Mouse (Mus musculus) T-helper 1 cell (primary cell): ENCODE measurements around the gene Pcsk5.

Experiments
- in situ Hi-C: fragments of 300-600 bp; cut with MboI, MseI; formaldehyde crosslinking; loops from one replicate; pipeline ENCODE4 v1.15.1; 2025; ENCODE audit warnings: high pct_unique_total_duplicates

The Pcsk5 gene

DNA sequence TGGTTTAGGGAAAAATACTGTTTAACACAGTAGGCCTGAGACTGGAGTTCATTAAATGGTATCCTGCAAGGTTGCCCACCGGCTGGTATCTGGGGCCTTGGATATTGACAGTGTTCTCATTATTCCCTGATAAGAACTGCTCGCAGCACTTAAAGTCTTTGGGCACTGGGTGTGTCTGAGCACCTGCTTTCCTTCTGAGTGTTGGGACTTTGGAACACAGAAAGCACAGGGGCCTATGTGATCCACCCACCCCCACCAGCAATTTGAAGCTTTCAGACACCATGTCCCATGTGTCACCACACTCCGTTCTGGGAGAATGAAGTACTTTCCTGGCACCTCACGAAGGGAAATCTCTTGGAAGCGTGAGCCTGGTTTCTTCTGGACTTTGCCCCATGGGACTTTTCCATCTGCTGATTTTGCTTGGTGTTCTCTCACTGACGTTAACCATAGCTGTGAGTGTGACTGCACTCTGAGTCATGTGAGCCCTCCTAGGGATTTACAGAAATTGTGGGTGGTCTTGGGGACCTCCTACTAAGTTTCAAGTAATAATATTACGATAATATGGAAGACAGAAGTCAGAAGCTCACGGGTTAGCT, 92.9 kb downstream of the Pcsk5 start:
- in situ Hi-C loops, result no loop called here

DNA sequence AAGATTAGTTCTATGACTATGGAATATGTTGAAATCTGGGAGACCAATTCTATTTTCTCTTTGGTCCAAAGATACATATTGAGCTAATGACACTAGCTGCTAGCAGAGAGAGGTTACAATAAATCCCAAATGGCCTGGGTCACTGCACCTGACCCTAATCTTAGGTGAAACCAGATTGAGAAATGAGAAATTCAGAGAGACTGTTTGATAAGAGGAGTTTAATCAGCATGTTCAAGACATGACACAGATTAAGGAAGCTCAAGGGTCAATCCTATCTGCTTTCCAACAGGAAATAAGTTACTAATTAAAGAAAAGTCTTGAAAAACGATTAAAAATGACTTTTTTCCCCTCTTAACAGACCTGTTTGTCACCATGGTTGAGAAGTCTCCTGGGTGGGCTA, 96.0 kb downstream of the Pcsk5 start:
- in situ Hi-C loops, result no loop called here

GRCm38 (mm10) chr19:17732676-17733277, 104.7 kb downstream of the Pcsk5 start:
- in situ Hi-C loops, result no loop called here

DNA sequence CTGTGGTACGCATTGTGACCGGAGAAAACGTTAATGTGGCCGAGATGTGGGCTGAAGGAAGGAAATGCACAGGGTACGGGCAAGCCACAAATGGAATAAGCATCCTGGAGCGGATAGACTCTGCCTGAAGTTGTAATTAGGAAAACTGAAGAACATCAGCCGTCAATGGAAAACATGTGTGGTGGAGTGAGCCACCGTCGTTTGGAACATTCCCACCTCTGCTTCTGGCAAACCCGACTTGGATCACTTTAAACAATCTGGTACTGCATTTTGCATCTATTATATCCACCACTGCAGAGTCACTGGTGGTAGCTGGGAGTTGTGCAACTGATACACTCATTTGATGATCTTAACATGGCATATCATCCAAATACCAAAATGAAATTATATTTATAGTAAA, 120.4 kb downstream of the Pcsk5 start:
- in situ Hi-C loops, result loop anchor here (25.0 kb wide), 1 partner anchor 820 kb away; no protein-coding TSS in a partner anchor

GRCm38 (mm10) chr19:17715281-17715955, 122.0 kb downstream of the Pcsk5 start:
- in situ Hi-C loops, result loop anchor here (25.0 kb wide), 1 partner anchor 822 kb away; no protein-coding TSS in a partner anchor

DNA sequence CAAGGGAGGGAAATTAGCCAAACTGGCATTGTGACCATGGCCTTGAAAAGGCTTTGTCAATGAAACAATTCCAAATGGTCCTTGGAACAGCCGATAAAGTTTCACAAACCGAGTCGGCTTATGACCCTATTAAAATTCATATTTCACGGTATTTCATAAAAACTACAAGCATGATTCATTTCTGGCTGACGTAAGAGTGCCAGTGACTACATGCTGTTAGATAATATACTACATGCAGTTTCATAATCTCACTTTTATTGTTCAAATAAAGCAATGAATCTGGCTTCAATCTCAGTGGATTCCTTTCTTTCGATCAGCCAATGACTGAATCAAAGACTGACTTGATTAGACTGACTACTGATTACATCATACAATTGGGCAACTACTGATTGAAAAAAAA, 145.8 kb downstream of the Pcsk5 start:
- in situ Hi-C loops, result no loop called here

- in situ Hi-C loops, result no loop called here
These were observed 159.1 kb downstream of the Pcsk5 start for GRCm38 (mm10) chr19:17678371-17678770.

DNA sequence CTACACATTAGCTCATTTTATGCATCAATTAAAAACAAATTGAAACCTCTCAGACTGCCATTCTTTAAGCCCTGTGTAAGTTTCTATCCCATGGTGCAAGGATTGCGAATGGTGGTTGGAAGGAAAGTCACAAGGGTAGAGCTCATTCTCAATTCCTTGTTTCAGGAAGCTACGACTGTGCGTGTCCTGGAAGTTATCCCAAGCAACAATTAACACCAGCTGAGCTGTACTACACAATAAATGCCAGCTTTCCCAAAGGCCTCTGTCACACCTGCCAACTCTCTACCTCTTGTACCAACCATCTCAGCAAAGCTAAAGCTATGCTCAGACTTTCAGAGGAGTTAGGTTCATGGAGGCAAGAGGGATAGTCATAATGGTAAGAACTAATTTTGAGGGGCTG, 174.8 kb downstream of the Pcsk5 start:
- in situ Hi-C loops, result no loop called here

- in situ Hi-C loops, result no loop called here
These were observed 175.2 kb downstream of the Pcsk5 start for GRCm38 (mm10) chr19:17662271-17662670.

DNA sequence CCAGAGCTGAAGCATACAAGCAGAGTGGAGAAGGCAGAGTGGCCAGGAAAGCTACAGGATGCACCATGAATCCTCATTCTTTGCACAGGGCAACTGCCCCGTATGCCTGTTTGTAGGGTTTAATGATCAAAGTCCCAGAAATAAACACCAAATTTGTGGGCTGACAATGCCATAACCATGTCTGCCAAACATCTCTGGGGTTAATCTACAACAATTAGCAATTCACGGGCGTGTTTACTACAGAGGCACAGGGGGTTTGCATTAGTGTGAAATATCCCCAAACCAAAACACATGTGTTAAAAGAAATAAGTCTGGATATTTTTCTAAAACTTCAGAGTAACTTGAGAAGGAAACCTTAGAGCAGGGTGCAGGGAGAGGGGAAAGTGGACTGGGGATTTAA, 178.1 kb downstream of the Pcsk5 start:
- in situ Hi-C loops, result no loop called here

DNA sequence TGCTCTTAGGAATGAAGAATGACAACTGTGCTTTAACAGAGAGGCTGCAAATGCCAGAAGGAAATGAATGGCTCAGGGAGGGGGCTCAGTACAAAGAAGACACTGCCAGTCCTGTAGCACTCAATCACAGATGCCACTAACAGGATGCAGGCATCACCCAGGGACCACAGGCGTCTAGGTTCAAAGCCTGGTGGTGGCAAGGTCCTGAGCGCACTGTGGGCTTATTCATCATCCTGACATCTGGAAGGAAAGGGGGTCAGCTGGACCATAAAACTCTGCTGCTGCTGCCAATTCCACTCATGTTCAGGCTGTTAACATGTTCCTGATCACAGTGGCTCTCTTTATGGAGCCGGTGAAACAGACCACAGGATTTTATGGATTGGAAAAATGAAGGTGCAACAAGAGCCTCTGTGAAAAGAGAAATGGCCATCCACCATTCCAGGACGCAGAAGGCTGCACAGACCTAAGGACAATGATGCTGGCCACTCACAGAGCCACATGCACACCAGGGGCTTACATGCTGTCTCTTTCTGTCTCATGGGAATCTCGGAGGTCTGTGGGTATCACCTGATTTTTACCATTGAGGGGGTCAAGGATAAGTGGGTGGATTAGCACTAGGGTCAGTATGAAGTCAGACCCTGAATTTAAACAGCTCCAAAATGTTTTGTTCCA, 186.5 kb downstream of the Pcsk5 start:
- in situ Hi-C loops, result no loop called here

DNA sequence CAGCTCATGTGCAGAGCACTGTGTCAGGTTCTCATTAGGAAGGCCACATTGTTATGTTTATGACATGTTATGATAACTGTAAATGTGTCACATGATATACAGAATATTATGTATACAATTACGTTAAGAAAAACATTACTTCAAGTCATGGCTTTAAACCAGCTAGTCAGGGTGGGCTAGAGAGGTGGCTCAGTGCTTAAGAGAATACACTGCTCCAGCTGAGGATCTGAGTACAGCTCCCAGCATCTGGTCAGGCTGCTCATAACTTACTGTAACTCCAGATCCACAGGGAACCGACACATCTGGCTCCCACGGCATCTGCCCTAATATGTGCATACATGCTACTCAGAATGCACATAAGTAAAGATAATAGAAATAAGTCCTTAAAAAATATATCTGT, 187.5 kb downstream of the Pcsk5 start:
- in situ Hi-C loops, result no loop called here

GRCm38 (mm10) chr19:17643128-17643797, 194.2 kb downstream of the Pcsk5 start:
- in situ Hi-C loops, result no loop called here

DNA sequence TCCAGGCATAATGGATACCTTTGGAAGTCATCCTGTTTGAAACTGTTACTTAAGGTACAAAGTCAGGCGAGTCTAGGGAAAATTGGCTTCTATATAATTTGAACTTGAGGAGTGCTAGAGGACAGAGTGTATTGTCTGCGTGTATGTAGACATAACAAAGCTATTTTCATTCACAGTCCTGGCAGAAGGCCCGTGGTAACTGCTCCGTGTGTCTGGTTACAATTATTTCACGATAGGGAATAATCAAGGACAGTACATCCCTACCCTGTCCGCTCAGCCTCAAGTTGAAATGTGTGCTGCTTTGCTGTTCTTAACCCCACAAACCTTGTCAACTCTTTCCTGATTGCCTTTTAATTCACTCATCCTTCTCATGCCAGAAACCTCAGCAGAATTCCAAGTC, 201.4 kb downstream of the Pcsk5 start:
- in situ Hi-C loops, result no loop called here

- in situ Hi-C loops, result no loop called here
These were observed 221.8 kb downstream of the Pcsk5 start for GRCm38 (mm10) chr19:17615646-17616045.

DNA sequence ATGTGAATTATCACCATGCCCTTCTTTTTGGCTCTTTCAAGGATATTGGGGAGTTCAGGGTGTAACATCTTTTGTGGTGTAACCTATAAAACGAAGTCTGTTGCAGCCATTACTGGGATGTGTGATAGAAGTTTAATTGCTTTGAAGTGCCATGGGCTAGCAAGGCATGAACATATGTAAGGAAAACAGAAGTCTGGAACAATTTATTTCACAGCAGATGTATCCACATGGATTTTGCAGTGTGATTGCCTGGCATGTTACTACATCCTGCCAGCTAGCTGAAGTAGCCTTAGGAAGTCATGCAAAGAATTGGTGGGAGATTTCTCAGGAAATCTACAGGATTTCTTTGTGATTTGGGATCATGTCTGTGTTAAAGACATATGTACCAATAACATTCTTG, 230.9 kb downstream of the Pcsk5 start:
- in situ Hi-C loops, result no loop called here

DNA sequence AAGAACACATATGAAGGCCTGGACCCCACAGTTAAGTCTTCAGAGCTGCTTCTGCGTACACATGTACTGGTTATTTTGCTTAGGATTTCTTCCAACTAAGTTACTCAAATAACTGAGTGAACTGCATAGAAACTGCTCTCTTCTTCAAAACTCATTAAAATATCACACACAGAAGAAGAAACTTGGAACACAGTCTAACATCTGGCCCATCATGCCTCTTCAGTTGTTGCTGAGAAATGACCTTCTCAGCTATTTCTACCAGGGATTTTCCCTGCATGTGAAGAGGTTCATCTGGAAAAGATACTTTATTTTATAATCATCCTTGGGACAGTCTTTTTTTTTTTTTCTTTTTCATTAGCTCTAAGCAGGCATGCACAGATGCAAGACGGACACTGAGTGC, 231.3 kb downstream of the Pcsk5 start:
- in situ Hi-C loops, result no loop called here

DNA sequence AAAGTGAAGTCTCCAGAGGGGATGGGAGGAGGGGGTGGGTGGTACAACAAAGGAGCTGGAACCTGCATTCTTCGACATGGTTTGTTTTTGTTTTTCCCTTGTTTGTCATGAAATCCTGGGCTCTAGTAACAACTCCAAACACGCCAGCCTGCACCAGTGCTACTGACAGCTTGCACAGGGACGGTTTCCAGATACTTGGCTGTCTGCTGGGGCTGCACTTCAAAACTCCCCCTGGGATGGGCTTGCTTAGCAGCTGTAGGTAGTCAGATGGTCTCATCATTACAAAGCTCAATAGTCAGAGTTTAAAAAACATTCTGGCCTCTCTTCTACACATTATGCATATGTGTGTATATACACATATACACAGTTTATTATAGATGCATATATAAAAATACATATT, 234.1 kb downstream of the Pcsk5 start:
- in situ Hi-C loops, result no loop called here

- in situ Hi-C loops, result no loop called here
These were observed 237.1 kb downstream of the Pcsk5 start for GRCm38 (mm10) chr19:17600347-17600746.

DNA sequence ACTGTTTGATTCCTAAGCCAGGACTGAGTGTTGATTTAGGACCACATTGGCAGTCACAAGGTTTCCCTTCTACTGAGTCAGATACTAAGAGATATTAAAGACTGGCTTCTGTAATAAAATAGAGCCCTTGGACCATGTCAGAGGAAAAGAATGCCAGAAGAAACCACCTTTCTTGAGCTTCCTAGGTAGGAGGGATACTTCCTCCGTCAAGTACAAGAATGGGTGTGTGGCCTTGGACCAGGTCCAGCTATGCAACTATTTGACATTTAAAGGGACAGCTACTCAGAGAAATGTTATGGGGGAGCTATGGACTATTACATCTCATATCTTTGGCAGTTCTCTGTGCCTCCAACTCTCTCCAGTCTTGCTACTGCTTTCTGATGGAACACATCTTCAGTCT, 244.6 kb downstream of the Pcsk5 start:
- in situ Hi-C loops, result no loop called here

GRCm38 (mm10) chr19:17591335-17591734, 246.1 kb downstream of the Pcsk5 start:
- in situ Hi-C loops, result no loop called here

GRCm38 (mm10) chr19:17590314-17590713, 247.1 kb downstream of the Pcsk5 start:
- in situ Hi-C loops, result no loop called here
